Mouse (Mus musculus) cerebellum, postnatal 4 days (tissue): ENCODE results near the gene Gsg1l2.

Experiments used
- DNase-seq, 2 experiments: peaks; one replicate each; pipeline ENCODE4 v3.0.0; 2022; ENCODE audit warnings: low spot score in 2 of 2, mixed read lengths in 1 of 2

Gsg1l2 gene

GRCm38 (mm10) chr11:67819604-67820003 lies 45.2 kb downstream of the Gsg1l2 start:
- peak in 1 of 2 experiments; percentile 61 for DNase-seq

GRCm38 (mm10) chr11:67820221-67820620 lies 45.8 kb downstream of the Gsg1l2 start:
- DNase-seq: peak; percentile 40 to 51

- peak in 1 of 2 experiments; percentile 9 for DNase-seq
Observed at GRCm38 (mm10) chr11:67821560-67821959, 47.2 kb downstream of the Gsg1l2 start.

GRCm38 (mm10) chr11:67828360-67829059 lies 54.1 kb downstream of the Gsg1l2 start:
- no peak for DNase-seq

- DNase-seq: no peak
Observed at GRCm38 (mm10) chr11:67829530-67829929, 55.1 kb downstream of the Gsg1l2 start.

GRCm38 (mm10) chr11:67831820-67832219 lies 57.4 kb downstream of the Gsg1l2 start:
- DNase-seq: no peak

GRCm38 (mm10) chr11:67835408-67836078 lies 61.1 kb downstream of the Gsg1l2 start:
- no peak for DNase-seq
